Mouse (Mus musculus): ENCODE results near the gene Spen.

The Spen gene

DNA sequence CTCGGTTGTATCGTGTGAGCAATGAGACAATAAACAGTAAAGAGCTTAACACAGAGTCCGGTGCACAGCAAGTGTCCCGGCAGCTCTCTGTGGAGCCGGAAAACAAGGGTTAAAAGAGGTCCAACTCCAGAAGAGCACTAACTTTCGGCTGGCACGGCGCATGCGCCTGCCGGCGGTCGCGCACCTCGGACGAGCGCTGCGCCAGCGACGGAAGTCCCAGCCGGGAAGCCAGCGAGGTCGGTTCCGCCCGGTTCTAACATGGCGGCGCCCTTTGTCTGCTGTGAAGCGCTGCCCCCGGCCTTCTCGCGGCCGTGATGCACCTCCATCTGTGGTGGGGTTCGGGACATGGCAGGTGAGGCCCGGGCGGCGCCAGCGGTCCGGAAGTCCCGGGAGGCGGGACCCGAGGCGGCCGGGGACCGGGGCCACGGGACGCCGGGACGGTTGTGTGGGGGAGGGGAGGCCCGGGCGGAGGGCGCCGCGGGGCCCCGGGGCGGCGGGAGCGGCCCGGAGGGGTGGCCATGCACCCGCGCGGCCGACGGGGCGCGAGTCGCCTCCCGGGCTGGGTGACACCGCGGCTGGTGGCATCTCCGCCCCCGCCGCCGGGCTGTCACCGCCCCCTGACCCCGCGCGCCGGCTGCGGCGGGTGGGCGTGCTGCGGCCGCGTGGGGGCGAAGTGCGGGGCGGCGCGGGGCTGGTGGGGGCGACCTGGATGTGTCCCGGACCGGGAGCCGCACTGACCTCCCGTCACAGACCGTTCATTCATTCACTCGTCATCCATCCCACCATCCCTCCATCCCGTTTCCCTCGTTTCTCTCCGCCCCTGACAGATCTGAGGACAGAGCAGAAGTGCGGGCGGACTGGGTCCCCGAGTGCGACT lies 93.7 kb downstream of the Spen start, which contains the start of gene Zbtb17:
Gene Zbtb17, plus strand, starts transcription at position 204 of the 877 bp plus-strand sequence.
- DNase-seq, result peak; percentile 87

DNA sequence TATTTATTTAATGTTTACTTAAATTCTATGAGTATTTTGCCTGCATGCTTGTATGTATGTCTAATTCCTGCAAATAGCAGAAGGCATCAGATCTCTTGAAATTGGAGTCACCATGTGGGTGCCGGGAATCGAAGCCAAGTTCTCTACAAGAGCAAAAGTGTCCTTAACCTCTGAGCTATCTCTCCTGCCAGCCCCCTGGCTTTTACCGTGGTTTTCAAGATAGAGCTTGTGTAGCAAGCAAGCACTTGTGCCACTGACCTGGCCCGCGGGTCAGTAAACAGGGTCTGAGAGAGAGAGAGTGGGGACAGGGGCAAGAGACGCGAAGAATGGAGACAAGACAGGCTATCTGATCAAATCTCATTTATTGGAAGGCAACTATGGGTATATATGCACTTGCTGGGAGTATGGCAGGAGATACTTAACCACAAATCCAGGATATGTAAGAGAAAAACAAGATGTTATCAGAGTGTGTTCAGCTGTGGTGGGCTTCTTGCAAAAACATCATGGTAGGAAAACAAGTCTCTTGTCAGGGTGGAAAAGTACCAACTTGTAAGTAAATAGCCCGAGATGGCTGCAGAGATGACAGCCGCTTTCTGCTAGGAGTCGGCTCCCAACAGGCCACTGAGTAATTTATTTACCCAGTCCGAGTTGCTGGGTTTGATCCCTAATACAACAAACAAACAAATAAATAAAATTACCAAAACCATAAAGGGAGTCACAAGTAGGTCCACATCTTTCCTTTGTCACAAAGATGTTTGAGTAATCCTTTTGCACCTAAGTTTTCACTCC lies 94.6 kb downstream of the Spen start:
- DNase-seq, result no peak

DNA sequence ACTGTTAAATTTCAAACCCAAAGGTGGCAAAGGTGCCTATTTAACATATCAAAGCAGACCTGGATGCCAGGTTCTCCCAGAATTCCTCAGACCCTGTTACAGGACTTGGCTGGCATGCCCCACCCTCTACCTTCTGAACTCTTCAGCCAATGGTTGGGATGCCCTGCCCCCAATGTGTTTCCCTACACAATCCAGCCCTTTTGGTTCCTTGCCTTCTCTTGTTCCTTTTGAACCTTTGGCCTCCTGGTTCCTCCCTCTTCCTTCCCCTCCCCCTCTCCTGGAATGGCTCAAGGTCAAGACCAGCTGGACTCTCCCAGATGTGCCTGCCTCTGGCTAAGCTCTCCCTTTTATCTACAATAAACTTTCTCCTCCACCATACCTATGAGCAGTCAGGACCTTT lies 97.5 kb downstream of the Spen start:
- DNase-seq, result no peak

DNA sequence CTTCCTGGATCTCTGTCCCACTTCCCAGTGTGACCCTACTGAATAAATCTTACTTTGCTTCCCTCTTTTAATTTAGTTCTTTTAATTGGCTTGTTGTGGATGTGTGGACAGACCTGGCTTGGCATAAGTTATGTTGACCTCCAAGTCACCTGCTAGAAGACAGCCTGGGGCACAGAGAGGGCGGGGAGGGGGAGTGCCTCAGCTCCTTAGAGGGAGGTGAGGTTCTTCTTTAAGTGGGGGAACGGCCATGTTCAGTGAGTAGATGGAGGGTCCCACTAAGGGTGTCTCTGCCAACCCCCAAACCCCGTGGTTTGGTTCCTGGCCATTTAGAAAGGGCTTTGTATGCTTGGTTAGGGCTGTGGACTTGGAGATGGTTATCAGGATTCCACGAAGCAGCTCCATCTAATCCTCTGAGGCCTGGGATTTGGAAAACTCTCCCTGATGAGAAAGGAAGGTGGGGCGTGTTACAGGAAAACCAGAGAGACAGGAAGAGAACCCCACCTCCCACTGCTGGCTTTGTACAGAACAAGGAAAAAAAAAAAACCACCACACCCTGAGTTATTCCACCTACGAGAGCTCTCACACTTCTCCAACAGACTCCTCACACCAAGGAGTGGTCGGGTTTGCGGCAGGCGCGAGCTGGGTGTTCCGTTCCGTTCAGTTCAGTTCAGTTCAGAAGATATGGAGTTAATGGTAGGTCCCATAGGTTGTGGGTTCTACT lies 99.2 kb downstream of the Spen start:
- DNase-seq, result no peak

DNA sequence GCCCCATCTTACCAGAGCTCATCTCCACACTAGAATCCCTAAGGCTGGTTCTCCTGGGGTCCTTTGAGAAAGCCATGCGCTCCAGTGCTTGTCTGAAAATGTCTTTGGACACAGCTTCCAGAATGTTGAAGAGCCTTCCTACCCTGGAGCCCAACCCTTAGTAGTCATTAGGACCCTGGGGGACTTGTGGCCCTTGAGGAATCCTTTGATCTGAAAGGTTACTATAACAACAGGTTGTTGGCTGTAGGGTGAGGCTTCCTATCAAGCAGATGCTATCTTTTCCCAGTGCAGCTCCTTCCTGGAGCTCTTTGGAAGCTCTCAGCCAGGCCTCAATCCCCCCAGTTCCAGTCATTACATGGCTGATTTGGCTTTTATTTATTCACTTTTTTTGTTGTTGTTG lies 102.4 kb downstream of the Spen start, which contains the start of gene Srarp:
Gene Srarp, minus strand, starts transcription at position 132 of the 400 bp plus-strand sequence.
- DNase-seq, result no peak

DNA sequence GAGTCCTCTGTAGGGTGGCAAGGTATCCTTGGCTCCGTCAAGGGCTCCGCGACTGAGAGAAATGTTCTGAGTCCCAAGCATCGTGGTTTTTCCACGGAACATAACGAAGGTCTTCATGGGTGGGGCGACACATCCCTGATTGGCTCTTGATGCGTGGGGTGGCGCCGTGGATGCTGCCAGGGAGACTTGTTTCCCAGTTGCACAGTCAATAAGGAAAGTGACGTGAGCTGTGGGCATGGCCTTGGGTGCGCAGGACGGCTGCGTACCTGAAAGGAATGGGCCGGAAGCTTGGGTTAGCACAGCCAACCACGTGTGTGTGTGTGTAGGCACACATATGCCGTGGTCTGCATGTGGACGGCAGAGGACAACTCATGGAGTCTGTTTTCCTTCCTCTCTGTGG lies 105.2 kb downstream of the Spen start:
- no peak for DNase-seq

DNA sequence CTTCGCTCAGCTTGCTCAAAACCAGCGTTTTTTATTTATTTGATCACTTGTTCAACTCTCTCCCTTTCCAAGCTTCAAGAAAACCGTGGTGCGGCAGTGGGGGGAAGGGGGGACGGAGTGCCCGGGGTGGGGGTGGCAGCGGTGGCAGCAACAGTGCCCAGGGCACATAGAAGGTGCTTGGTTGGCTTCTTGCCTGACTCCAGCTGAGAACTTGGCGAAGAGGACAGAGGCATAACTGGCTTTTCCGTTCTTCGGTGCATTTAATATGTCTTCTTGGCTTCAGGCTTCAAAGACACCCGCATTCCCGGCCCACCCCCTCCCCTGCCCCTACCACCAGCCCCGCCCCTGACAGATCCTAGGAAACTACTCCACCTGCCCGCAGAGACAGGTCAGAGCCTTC lies 105.7 kb downstream of the Spen start:
- no peak for DNase-seq

DNA sequence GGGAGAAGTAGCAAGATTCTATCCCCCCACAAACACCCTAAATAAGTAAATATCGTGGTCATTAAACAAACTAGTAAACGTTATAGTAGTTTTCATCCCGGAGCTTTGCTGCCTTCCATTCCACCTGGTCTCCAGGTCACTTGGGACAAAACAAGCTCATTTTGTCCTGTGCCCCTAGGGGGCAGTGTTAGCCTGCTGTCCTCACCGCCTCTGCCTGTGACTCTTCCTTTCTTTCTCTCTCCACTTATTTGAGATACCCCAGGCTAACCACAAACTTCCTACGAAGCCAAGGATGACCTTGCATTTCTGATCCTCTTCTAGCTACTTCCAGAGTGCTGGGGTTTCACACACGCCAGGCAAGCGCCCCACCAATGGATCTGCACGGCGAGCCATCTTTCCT lies 107.4 kb downstream of the Spen start:
- DNase-seq, result peak; percentile 73

DNA sequence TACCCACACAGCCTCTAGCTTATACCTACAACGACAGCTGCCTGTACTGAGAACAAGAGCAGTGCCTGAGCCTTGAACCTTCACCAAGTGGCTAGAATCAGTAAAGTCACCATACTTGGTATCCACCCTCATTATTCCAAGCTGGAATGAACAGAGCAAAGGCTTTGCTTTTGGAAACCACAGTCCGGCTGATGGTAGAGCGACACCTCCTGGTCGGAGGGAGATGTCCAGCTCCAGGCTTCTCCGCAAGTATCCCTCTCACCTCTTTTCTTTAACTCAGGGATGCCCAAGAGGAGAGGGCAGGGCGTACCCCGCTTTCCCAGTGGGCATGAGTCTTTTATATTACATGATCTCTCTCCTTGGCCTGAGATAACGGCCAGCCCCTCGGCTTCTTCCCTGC lies 108.5 kb downstream of the Spen start:
- DNase-seq, result no peak

DNA sequence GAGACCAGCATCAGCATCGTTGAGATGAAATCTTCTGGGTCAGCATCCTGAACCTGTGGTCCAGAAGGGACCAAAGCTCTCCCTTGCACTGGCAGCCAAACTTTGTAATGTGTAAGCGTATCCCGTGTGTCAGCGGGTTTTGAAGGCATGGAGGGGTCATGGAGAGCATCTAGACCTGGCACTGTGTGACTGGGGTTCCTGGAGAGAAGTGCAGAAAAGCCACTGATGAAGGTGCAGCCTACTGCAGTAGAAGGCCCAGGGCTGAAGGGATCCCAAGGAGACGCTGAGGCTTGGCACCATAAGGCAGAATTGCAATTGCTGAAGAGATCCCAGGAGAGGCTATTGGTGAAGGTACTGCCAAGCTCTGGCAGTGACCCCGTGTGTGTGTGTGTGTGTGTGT lies 109.0 kb downstream of the Spen start:
- DNase-seq, result no peak

DNA sequence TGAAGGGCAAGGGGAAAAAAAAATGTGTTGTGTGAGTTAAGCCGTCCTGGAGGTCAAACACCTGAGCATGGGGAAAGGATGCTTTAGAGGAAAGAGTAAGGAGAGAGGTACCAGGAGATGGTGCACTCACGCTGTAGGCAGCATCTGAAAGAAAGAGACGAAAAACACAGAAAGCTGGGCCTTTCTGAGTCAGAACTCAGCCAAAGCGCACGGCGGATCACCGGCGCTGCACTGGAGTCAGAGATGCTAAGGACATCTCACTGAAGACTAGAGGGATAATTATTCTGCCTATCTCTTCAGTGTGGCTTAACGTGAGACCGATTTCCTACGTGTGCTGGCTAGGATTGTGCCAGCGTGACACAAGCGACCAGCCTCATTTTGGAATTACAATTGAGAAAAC lies 110.5 kb downstream of the Spen start:
- DNase-seq, result no peak

DNA sequence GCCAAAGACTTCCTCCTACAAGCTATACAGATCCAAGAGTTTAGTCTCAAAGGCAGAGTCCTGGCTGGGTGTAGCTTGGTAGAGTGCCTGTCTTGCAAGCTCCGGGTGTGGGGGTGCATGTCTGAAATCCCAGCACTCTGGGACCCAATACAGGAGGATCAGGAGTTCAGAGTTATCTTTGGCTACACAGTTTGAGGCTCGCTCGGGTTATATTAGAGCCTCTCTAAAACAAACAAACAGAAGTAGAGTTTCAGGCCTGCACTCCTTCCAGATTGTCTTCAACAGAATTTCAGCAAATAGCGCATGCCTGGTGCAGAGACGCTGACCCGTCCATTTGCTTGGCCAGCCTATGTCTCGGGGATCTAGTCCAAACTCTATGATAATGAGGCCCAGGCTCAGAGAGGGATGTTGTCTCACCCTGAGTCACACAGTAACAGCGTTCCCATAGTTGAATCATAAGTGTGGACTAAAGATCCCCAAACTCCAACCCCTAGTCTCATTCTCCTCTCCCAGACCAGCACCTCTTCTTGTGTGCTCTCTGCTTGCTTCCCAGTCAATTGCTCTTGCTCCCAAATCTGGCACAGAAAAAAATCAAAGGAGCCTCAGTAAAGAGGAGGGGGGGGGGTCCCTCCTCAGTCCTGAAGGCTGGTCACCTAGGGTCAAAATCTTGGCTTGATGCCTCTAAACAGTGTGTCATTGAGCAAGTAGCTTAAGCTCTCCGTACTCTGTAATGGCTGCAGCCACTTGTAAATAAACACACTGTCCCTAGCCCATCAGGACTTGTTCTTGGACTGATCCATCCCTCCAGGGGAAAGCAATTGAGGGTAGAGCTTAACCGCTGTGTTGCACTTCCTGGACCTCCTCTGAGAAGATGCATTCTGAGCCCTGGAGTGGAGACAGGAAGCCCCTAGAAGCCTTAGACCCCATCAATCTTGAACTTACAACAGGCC lies 111.3 kb downstream of the Spen start:
- DNase-seq, result no peak

DNA sequence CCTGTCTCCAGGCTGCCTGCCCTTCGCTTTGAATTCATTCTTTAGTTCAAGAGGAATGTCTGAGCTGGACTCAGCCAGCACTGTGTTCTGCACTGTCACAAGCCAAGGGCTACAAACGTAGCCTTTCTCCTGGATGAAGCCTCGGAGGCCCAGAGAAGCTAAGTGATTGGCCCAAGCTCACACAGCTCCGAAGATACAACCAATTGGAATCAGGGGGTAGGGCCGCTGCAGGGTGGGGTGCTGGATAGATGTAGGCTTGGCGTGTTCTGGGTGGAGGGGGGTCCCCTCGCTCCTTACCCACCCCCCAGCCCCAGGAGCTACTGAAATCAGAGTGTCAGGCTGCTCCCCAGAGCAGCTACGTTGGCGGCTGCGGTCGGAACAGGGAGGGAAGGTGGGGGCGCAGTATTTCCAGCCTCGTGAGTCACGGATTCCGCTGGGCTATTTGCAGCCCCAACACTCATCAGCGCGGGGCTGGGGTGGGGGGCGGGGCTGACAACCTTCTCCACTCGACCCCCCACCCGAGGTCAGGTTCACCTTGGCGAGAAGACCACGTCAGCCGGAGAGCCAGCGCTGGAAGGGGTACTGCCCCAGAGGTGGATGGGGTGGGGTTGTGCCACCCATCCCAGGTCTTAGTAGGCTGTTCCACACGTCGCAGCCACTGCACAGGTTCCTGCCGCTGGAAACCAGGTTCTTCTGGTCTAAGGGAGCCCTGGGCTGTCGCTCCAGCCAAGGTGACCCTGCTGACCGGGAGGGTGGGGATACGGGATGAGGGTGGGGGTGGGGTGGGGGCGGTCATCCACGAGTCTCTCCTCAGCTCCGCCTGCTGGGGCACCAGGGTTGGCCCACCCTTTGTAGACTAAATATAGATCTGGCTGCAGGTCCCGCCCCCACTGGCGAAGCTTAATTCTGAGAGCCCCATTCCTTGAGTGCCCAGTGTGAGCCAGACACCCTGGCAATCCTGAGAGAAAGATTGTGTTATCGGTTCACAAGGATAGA lies 112.6 kb downstream of the Spen start:
- DNase-seq, result peak; percentile 49

DNA sequence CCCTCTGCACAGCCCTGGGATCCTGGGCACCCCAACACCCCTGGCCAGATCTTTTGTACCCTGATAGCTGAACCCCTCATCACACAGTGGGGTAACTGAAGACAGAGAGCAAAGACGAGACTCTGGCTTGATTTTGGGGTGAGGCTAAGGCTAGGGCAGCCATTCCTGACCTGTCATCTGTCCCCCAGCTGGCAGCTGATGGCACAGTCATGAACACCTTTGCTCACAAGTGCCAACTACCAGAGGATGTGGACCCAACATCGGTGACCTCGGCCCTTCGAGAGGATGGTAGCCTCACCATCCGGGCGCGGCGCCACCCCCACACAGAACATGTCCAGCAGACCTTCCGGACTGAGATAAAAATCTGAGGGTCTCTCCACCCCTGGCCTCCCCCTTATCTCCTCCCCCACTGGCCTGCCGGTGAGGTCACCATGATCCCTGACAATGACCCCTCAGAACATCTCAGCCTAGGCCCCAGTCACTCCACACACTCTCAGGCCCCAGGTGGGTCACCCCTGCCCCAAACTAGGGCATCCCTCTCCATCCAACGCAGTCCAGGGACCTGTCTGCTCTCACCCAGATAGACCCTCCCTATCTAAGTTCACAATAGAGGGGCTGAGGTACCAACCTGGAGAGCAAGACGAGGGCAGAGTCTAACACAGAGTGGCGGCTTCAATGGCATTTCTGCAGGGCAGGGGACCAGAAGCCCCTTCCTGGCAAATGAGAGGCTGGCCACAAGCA lies 114.5 kb downstream of the Spen start:
- DNase-seq, result no peak

DNA sequence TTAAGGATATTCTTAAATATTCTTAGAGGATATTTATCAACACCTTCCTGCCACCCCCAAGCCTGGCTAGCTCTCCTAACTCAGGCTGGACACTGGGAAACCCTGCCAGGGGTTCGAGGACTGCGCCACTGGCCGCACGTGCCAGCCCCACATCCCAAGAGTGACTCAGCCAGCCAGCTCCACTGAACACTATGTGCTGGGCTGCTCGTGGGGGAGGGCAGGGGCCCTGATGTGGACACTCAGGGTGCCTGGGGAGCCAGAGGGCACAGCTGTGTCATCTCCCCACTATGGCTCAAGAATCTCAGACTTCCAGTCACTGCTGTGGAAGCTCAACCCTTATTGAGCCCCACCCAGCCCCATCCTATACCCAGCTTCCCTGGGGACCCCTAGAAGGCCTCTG lies 115.1 kb downstream of the Spen start:
- no peak for DNase-seq

DNA sequence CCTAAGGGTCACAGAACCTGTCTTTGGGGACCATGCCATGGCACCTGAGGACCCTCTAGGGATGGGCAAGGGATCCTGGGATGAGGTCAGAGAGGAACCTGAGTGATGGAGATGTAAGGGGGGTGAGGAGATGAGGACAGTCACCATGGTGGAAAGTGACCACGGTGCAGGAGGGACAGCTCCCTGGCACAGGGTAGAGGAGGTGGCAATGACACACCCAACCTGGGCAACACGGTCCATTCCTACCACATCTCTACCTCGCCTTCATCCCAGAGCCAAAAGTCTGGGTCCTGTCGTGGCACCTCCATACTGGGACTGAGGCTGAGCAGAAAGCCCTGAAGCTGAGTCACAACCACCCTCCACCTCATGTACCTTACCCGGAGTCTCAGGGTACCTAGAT lies 115.6 kb downstream of the Spen start:
- no peak for DNase-seq

DNA sequence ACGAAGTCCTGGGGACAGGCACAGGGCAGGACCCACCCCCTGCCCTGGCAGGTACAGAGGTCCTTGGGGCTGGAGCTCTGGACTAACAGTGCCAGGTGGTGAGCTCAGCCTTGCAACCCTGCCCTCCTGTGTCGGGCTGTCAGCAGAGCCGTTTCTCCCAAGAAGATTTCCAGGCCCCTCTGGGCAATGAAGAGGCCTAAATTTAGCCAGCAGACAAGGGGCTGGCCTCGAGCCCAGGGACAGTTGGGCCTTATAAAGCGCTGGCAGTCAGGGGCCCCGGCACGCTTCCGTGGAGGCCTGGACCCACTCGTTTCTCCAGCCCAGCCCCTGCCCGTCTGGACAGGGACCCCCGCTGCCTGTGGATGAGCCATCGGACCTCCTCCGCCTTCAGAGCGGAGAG lies 117.0 kb downstream of the Spen start:
- peak; percentile 38 for DNase-seq

DNA sequence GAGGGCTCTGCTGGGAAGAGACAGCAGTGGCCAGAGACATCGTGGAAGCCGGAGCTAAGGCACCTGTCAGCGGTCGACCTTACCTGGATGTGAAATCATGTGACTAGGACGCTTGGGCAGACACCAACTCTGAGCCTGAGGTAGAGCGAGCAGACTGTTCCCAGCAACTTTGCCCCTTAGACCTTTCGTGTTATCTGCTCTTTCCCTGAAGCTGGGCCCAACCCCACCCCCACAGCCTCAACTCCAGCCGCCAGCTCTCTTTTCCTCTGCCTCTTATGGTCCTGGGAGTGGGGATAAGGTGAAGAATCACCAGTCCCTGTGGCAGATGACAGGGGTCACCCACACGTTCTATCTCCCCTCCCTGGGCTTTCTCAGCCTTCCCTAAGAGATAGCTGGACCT lies 117.5 kb downstream of the Spen start:
- DNase-seq, result no peak

DNA sequence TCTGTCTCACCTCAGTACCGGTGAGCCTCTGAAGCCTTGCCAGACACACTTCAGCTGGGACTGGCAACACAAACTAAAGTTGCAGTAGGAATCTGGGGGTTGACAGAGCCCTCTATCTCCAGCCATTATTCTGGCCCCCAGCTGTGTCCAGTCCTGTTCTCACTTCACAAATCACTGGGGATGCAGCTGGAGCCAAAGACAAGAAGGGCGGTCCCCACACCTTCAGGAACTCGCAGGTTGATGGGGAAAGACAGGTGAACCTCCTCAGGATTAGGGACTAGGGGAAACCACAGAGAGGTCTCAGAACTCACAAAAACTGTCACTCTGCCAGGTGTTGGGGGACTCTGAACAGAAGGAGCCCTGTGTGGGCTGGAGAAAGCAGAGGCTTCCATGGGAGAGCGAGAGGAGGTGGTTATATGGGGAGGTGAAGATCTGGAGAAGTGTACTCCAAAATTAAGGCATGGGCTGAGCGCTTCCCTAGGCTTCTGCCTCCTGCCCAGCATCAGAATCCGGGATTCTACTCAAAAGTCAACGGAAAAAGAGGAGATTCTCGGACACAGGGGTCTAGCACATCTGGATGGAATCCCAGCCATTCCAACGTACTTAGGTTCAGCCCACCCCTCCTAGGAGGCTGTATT lies 118.1 kb downstream of the Spen start, which contains the start of gene Hspb7:
Gene Hspb7, plus strand, starts transcription at position 588 of the 638 bp plus-strand sequence.
- no peak for DNase-seq
